Mouse (Mus musculus): Measurements from ENCODE around the gene Itgb1bp1. TPM values are rescaled to one million over a fixed set of nuclear protein-coding genes. Genes with fewer than 3 reads are reported as not detected.

The Itgb1bp1 gene
- polyA plus RNA-seq, 1 experiment, result not detected

GRCm38 (mm10) chr12:21234560-21234959, 51.5 kb downstream of the Itgb1bp1 start:
- Histone ChIP-seq H3K4me1 (ENCODE audit: control insufficient read depth, insufficient read depth, low read length) (no peaks in the 10 kb centered on the region), H3K4me3 (ENCODE audit: insufficient read depth, low read depth, low read length) (no peak overlapping the region), H3K27ac (ENCODE audit: insufficient read depth, low read depth, low read length) (no peak overlapping the region)
- 93% methylated on average over 2 of the region's 2 CpGs for WGBS
- TF ChIP-seq POLR2A (IDR thresholded peaks at IDR 0.05; ENCODE audit: insufficient read depth, low read depth, low read length), result no peak
- TF ChIP-seq CTCF (IDR thresholded peaks at IDR 0.05; ENCODE audit: insufficient read depth, low read depth, low read length), result no peak

- no peak for TF ChIP-seq CTCF (IDR thresholded peaks at IDR 0.05; ENCODE audit: insufficient read depth, low read depth, low read length)
- no peak overlapping the region for H3K27ac ChIP-seq (ENCODE audit: insufficient read depth, low read depth, low read length)
- no peak overlapping the region for H3K4me3 ChIP-seq (ENCODE audit: insufficient read depth, low read depth, low read length)
- no peaks in the 10 kb centered on the region for H3K4me1 ChIP-seq (ENCODE audit: control insufficient read depth, insufficient read depth, low read length)
- 92% methylated on average over 7 of the region's 7 CpGs for WGBS
These were observed 52.4 kb downstream of the Itgb1bp1 start for GRCm38 (mm10) chr12:21233727-21234126.

- WGBS, result 78% methylated on average over 17 of the region's 17 CpGs
- TF ChIP-seq POLR2A (IDR thresholded peaks at IDR 0.05; ENCODE audit: insufficient read depth, low read depth, low read length) (no peak), CTCF (IDR thresholded peaks at IDR 0.05; ENCODE audit: insufficient read depth, low read depth, low read length) (no peak)
- no peak overlapping the region for H3K27ac ChIP-seq (ENCODE audit: insufficient read depth, low read depth, low read length)
- H3K4me1 ChIP-seq (ENCODE audit: control insufficient read depth, insufficient read depth, low read length), result peaks cover 11% of the 10 kb centered on the region
- no peak overlapping the region for H3K4me3 ChIP-seq (ENCODE audit: insufficient read depth, low read depth, low read length)
These were observed 56.8 kb downstream of the Itgb1bp1 start for GRCm38 (mm10) chr12:21229076-21229918.

- H3K4me3 ChIP-seq (ENCODE audit: insufficient read depth, low read depth, low read length), result no peak overlapping the region
- H3K4me1 ChIP-seq (ENCODE audit: control insufficient read depth, insufficient read depth, low read length), result peaks cover 11% of the 10 kb centered on the region
- H3K27ac ChIP-seq (ENCODE audit: insufficient read depth, low read depth, low read length), result no peak overlapping the region
- no peak for TF ChIP-seq POLR2A (IDR thresholded peaks at IDR 0.05; ENCODE audit: insufficient read depth, low read depth, low read length)
- no peak for TF ChIP-seq CTCF (IDR thresholded peaks at IDR 0.05; ENCODE audit: insufficient read depth, low read depth, low read length)
- 97% methylated on average over 4 of the region's 4 CpGs for WGBS
These were observed 57.4 kb downstream of the Itgb1bp1 start for GRCm38 (mm10) chr12:21228650-21229049.

GRCm38 (mm10) chr12:21227076-21227980, 58.8 kb downstream of the Itgb1bp1 start:
- WGBS, result 42% methylated on average over 6 of the region's 6 CpGs
- TF ChIP-seq POLR2A (IDR thresholded peaks at IDR 0.05; ENCODE audit: insufficient read depth, low read depth, low read length) (no peak), CTCF (IDR thresholded peaks at IDR 0.05; ENCODE audit: insufficient read depth, low read depth, low read length) (no peak)
- H3K4me3 ChIP-seq (ENCODE audit: insufficient read depth, low read depth, low read length), result no peak overlapping the region
- H3K4me1 ChIP-seq (ENCODE audit: control insufficient read depth, insufficient read depth, low read length), result peaks cover 11% of the 10 kb centered on the region
- 0 out of 2 replicates have a peak overlapping the region, but pooled peaks have one; percentile 14 for H3K27ac ChIP-seq (ENCODE audit: insufficient read depth, low read depth, low read length)

GRCm38 (mm10) chr12:21226316-21226715, 59.8 kb downstream of the Itgb1bp1 start:
- 88% methylated on average over 9 of the region's 9 CpGs for WGBS
- peaks cover 11% of the 10 kb centered on the region for H3K4me1 ChIP-seq (ENCODE audit: control insufficient read depth, insufficient read depth, low read length)
- no peak overlapping the region for H3K27ac ChIP-seq (ENCODE audit: insufficient read depth, low read depth, low read length)
- no peak overlapping the region for H3K4me3 ChIP-seq (ENCODE audit: insufficient read depth, low read depth, low read length)
- TF ChIP-seq CTCF (IDR thresholded peaks at IDR 0.05; ENCODE audit: insufficient read depth, low read depth, low read length) (no peak), POLR2A (IDR thresholded peaks at IDR 0.05; ENCODE audit: insufficient read depth, low read depth, low read length) (no peak)

GRCm38 (mm10) chr12:21225358-21225757, 60.7 kb downstream of the Itgb1bp1 start:
- no peak for TF ChIP-seq CTCF (IDR thresholded peaks at IDR 0.05; ENCODE audit: insufficient read depth, low read depth, low read length)
- no peak for TF ChIP-seq POLR2A (IDR thresholded peaks at IDR 0.05; ENCODE audit: insufficient read depth, low read depth, low read length)
- 70% methylated on average over 8 of the region's 8 CpGs for WGBS
- Histone ChIP-seq H3K4me3 (ENCODE audit: insufficient read depth, low read depth, low read length) (no peak overlapping the region), H3K27ac (ENCODE audit: insufficient read depth, low read depth, low read length) (no peak overlapping the region), H3K4me1 (ENCODE audit: control insufficient read depth, insufficient read depth, low read length) (peaks cover 11% of the 10 kb centered on the region)

GRCm38 (mm10) chr12:21223923-21224322, 62.2 kb downstream of the Itgb1bp1 start:
- no peak overlapping the region for H3K4me3 ChIP-seq (ENCODE audit: insufficient read depth, low read depth, low read length)
- peaks cover 11% of the 10 kb centered on the region for H3K4me1 ChIP-seq (ENCODE audit: control insufficient read depth, insufficient read depth, low read length)
- no peak overlapping the region for H3K27ac ChIP-seq (ENCODE audit: insufficient read depth, low read depth, low read length)
- 93% methylated on average over 4 of the region's 4 CpGs for WGBS
- no peak for TF ChIP-seq POLR2A (IDR thresholded peaks at IDR 0.05; ENCODE audit: insufficient read depth, low read depth, low read length)
- TF ChIP-seq CTCF (IDR thresholded peaks at IDR 0.05; ENCODE audit: insufficient read depth, low read depth, low read length), result no peak

GRCm38 (mm10) chr12:21220596-21220995, 65.5 kb downstream of the Itgb1bp1 start:
- TF ChIP-seq CTCF (IDR thresholded peaks at IDR 0.05; ENCODE audit: insufficient read depth, low read depth, low read length), result no peak
- TF ChIP-seq POLR2A (IDR thresholded peaks at IDR 0.05; ENCODE audit: insufficient read depth, low read depth, low read length), result no peak
- 69% methylated on average over 1 of the region's 1 CpGs for WGBS
- H3K27ac ChIP-seq (ENCODE audit: insufficient read depth, low read depth, low read length), result no peak overlapping the region
- no peak overlapping the region for H3K4me3 ChIP-seq (ENCODE audit: insufficient read depth, low read depth, low read length)
- H3K4me1 ChIP-seq (ENCODE audit: control insufficient read depth, insufficient read depth, low read length), result no peaks in the 10 kb centered on the region; the same call in 1 of the 2 replicates
